Mouse (Mus musculus) ES-Bruce4 (cell line): ENCODE data around the gene Pnmal1.

Experiments used
- CTCF ChIP-seq: IDR thresholded peaks from one replicate; pipeline ENCODE4 v1.8.1; 2011; ENCODE audit warnings: low read depth, low read length
- EP300 ChIP-seq: IDR thresholded peaks from 2 replicates; pipeline ENCODE4 v1.6.1; 2011; ENCODE audit warnings: low read depth, low read length; ENCODE audit not compliant: insufficient read depth
- POLR2A ChIP-seq: IDR thresholded peaks from one replicate; pipeline ENCODE4 v1.8.1; 2011; ENCODE audit warnings: low read length; ENCODE audit not compliant: insufficient read depth

DNA sequence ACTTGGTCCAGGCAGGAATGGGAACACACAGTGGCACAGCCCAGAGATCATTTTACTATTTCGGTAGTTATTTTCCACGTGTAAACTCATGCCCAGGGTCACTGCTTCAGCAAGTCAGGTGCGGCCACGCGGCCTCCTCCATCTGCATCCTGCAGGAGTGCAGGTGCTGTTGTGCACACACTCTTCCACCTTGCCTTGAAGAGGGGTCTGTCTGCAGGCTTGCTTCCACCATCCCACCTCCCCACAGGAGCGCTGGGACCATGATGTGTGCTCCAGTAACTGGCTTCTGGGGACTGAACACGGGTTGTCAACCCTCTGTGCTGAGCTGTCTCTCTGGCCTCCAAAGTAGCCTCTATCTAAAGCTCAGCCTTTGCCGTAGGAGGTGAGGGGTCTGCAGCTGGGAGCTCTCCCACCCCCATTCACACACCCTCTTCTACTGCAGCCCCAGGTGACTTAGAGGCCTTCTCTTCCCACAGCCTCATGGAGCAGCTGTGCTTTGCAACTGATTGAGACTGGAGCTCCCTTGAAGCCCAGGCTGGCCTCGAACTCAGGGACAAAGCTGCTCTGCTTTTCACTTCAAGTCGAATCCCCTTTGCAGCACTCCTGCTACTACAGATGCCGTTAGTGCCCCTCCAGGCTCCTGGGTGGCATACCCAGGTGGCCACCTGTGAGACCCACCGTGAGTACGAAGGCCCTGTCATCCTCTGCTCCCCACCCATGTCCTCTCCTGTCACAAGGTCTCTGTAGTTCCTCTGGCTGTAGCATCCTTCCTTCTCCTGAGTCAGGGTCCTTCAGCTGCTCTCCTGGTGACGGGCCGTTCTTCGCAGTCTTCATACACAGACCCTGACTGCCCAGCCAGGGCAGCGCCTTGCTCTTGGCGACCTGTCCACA, 44.8 kb upstream of the Pnmal1 start:
- no peak for TF ChIP-seq CTCF
- TF ChIP-seq EP300 = no peak
- no peak for TF ChIP-seq POLR2A
